Mouse (Mus musculus): ENCODE results near the gene Rnf39. TPM values are rescaled to one million over a fixed set of nuclear protein-coding genes. Genes with fewer than 3 reads are reported as not detected.

Gene Rnf39
- polyA plus RNA-seq, 1 experiment from 2014 or later: 0.13 TPM

GRCm38 (mm10) chr17:36923491-36923890, 19.2 kb upstream of the Rnf39 start:
- Histone ChIP-seq H3K9ac (replicated peaks; ENCODE audit: low read length) (no peak overlapping the region), H3K36me3 (replicated peaks; ENCODE audit: control insufficient read depth, insufficient read depth, low read depth, low read length) (no peaks in the 10 kb centered on the region), H3K27me3 (ENCODE audit: control insufficient read depth, insufficient read depth, low read length) (no peaks in the 10 kb centered on the region), H3K9me3 (replicated peaks; ENCODE audit: control insufficient read depth, low read length) (no peaks in the 10 kb centered on the region), H3K4me3 (ENCODE audit: low read depth, low read length) (no peak overlapping the region), H3K27ac (replicated peaks; ENCODE audit: low read depth, low read length) (no peak overlapping the region), H3K4me2 (ENCODE audit: low read depth, low read length) (no peak overlapping the region), H3K4me1 (ENCODE audit: control insufficient read depth, insufficient read depth, low read length) (no peaks in the 10 kb centered on the region)
- DNase-seq (ENCODE audit: low spot score): no peak
- ATAC-seq (replicated peaks; ENCODE audit: insufficient number of reproducible peaks, low FRiP score, low TSS enrichment, low read depth): no peak
- 67% methylated on average over 4 of the region's 4 CpGs for WGBS

GRCm38 (mm10) chr17:36927496-36928120, 15.1 kb upstream of the Rnf39 start:
- Histone ChIP-seq H3K4me3 (ENCODE audit: low read depth, low read length) (no peak overlapping the region), H3K9ac (replicated peaks; ENCODE audit: low read length) (no peak overlapping the region), H3K27ac (replicated peaks; ENCODE audit: low read depth, low read length) (no peak overlapping the region), H3K27me3 (ENCODE audit: control insufficient read depth, insufficient read depth, low read length) (no peaks in the 10 kb centered on the region), H3K36me3 (replicated peaks; ENCODE audit: control insufficient read depth, insufficient read depth, low read depth, low read length) (no peaks in the 10 kb centered on the region), H3K4me2 (ENCODE audit: low read depth, low read length) (no peak overlapping the region), H3K4me1 (ENCODE audit: control insufficient read depth, insufficient read depth, low read length) (no peaks in the 10 kb centered on the region), H3K9me3 (replicated peaks; ENCODE audit: control insufficient read depth, low read length) (no peaks in the 10 kb centered on the region)
- no peak for ATAC-seq (replicated peaks; ENCODE audit: insufficient number of reproducible peaks, low FRiP score, low TSS enrichment, low read depth)
- no peak for DNase-seq (ENCODE audit: low spot score)
- WGBS: 52% methylated on average over 10 of the region's 10 CpGs

GRCm38 (mm10) chr17:36929236-36929932, 13.3 kb upstream of the Rnf39 start:
- Histone ChIP-seq H3K9ac (replicated peaks; ENCODE audit: low read length) (no peak overlapping the region), H3K27me3 (ENCODE audit: control insufficient read depth, insufficient read depth, low read length) (no peaks in the 10 kb centered on the region), H3K36me3 (replicated peaks; ENCODE audit: control insufficient read depth, insufficient read depth, low read depth, low read length) (no peaks in the 10 kb centered on the region), H3K4me3 (ENCODE audit: low read depth, low read length) (no peak overlapping the region), H3K4me2 (ENCODE audit: low read depth, low read length) (no peak overlapping the region), H3K4me1 (ENCODE audit: control insufficient read depth, insufficient read depth, low read length) (no peaks in the 10 kb centered on the region), H3K27ac (replicated peaks; ENCODE audit: low read depth, low read length) (no peak overlapping the region), H3K9me3 (replicated peaks; ENCODE audit: control insufficient read depth, low read length) (no peaks in the 10 kb centered on the region)
- ATAC-seq (replicated peaks; ENCODE audit: insufficient number of reproducible peaks, low FRiP score, low TSS enrichment, low read depth): no peak
- no peak for DNase-seq (ENCODE audit: low spot score)
- WGBS: 82% methylated on average over 12 of the region's 12 CpGs

DNA sequence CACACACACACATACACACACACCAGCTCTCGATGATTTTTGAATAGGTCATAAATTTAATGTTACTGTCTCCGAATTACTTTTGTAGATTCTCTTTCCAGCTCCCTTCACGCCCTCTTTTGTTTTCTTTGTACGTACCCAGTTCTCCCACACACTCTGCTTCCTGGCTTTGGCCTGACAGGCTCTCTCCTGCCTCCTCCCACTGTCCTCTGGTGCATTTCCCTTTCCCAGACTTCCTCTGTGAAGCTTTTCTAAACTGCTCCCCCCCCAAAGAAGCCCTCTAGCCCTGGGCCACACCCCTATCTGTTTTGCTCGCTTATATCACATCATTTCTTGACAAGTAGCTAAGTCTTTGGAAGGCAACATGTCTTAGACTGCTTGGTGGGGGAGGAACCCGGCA, 12.5 kb upstream of the Rnf39 start:
- Histone ChIP-seq H3K9me3 (replicated peaks; ENCODE audit: control insufficient read depth, low read length) (no peaks in the 10 kb centered on the region), H3K36me3 (replicated peaks; ENCODE audit: control insufficient read depth, insufficient read depth, low read depth, low read length) (no peaks in the 10 kb centered on the region), H3K4me2 (ENCODE audit: low read depth, low read length) (no peak overlapping the region), H3K4me1 (ENCODE audit: control insufficient read depth, insufficient read depth, low read length) (no peaks in the 10 kb centered on the region), H3K4me3 (ENCODE audit: low read depth, low read length) (no peak overlapping the region), H3K9ac (replicated peaks; ENCODE audit: low read length) (no peak overlapping the region), H3K27ac (replicated peaks; ENCODE audit: low read depth, low read length) (no peak overlapping the region), H3K27me3 (ENCODE audit: control insufficient read depth, insufficient read depth, low read length) (no peaks in the 10 kb centered on the region)
- 86% methylated on average over 6 of the region's 6 CpGs for WGBS
- no peak for ATAC-seq (replicated peaks; ENCODE audit: insufficient number of reproducible peaks, low FRiP score, low TSS enrichment, low read depth)
- no peak for DNase-seq (ENCODE audit: low spot score)

DNA sequence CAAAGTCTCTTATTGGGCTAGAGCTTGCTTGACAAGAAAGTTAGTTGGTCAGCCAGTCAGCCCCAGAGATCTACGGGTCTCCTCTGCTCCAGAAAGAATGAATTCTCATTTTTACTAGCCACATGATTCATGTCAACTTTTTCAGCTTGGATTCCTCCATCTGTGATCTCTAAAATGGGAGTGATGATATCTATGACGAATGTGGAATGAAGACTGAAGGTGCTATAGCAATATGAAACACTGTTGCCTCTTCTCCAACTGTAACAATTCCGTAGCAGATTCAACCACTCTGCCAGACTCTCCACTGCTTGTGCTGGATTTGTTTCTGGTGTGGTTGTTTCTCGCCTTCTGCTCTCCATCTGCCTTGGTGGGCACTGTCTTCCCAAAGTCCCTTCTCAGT, 11.6 kb upstream of the Rnf39 start:
- ATAC-seq (replicated peaks; ENCODE audit: insufficient number of reproducible peaks, low FRiP score, low TSS enrichment, low read depth) (no peak), DNase-seq (ENCODE audit: low spot score) (no peak)
- Histone ChIP-seq H3K27ac (replicated peaks; ENCODE audit: low read depth, low read length) (no peak overlapping the region), H3K27me3 (ENCODE audit: control insufficient read depth, insufficient read depth, low read length) (no peaks in the 10 kb centered on the region), H3K9me3 (replicated peaks; ENCODE audit: control insufficient read depth, low read length) (no peaks in the 10 kb centered on the region), H3K4me2 (ENCODE audit: low read depth, low read length) (no peak overlapping the region), H3K9ac (replicated peaks; ENCODE audit: low read length) (no peak overlapping the region), H3K4me1 (ENCODE audit: control insufficient read depth, insufficient read depth, low read length) (no peaks in the 10 kb centered on the region), H3K4me3 (ENCODE audit: low read depth, low read length) (no peak overlapping the region), H3K36me3 (replicated peaks; ENCODE audit: control insufficient read depth, insufficient read depth, low read depth, low read length) (no peaks in the 10 kb centered on the region)
- WGBS: 83% methylated on average over 4 of the region's 4 CpGs

- no peak for DNase-seq (ENCODE audit: low spot score)
- Histone ChIP-seq H3K27me3 (ENCODE audit: control insufficient read depth, insufficient read depth, low read length) (no peaks in the 10 kb centered on the region), H3K4me3 (ENCODE audit: low read depth, low read length) (no peak overlapping the region), H3K4me1 (ENCODE audit: control insufficient read depth, insufficient read depth, low read length) (no peaks in the 10 kb centered on the region), H3K9me3 (replicated peaks; ENCODE audit: control insufficient read depth, low read length) (no peaks in the 10 kb centered on the region), H3K9ac (replicated peaks; ENCODE audit: low read length) (no peak overlapping the region), H3K36me3 (replicated peaks; ENCODE audit: control insufficient read depth, insufficient read depth, low read depth, low read length) (no peaks in the 10 kb centered on the region), H3K27ac (replicated peaks; ENCODE audit: low read depth, low read length) (no peak overlapping the region), H3K4me2 (ENCODE audit: low read depth, low read length) (no peak overlapping the region)
- ATAC-seq (replicated peaks; ENCODE audit: insufficient number of reproducible peaks, low FRiP score, low TSS enrichment, low read depth): no peak
- 47% methylated on average over 2 of the region's 2 CpGs for WGBS
Observed at GRCm38 (mm10) chr17:36931806-36932205, 10.9 kb upstream of the Rnf39 start.

DNA sequence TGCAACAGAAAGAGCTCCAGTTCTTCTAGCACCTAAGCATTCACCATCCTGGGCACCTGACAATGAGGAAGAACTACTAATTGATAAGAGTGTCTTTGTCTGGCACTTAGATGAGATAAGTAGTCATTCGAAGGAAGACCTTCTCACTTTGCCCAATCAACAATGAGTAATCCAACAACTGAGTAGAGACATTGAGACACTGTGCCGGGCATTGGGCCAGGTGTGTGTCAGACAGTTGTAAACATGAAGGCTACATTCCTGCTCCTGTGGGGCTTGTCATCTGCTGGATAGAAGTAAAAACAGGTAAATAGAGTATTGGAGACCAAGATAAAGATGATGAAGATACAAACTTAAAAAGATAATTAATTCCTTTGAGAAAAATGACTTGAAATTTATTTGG, 4.7 kb upstream of the Rnf39 start:
- Histone ChIP-seq H3K9ac (replicated peaks; ENCODE audit: low read length) (no peak overlapping the region), H3K4me2 (ENCODE audit: low read depth, low read length) (no peak overlapping the region), H3K4me3 (ENCODE audit: low read depth, low read length) (no peak overlapping the region), H3K36me3 (replicated peaks; ENCODE audit: control insufficient read depth, insufficient read depth, low read depth, low read length) (no peaks in the 10 kb centered on the region), H3K27ac (replicated peaks; ENCODE audit: low read depth, low read length) (no peak overlapping the region), H3K9me3 (replicated peaks; ENCODE audit: control insufficient read depth, low read length) (no peaks in the 10 kb centered on the region), H3K4me1 (ENCODE audit: control insufficient read depth, insufficient read depth, low read length) (peaks cover 6% of the 10 kb centered on the region), H3K27me3 (ENCODE audit: control insufficient read depth, insufficient read depth, low read length) (peaks cover 13% of the 10 kb centered on the region)
- ATAC-seq (replicated peaks; ENCODE audit: insufficient number of reproducible peaks, low FRiP score, low TSS enrichment, low read depth): no peak
- no peak for DNase-seq (ENCODE audit: low spot score)
- 84% methylated on average over 2 of the region's 2 CpGs for WGBS

DNA sequence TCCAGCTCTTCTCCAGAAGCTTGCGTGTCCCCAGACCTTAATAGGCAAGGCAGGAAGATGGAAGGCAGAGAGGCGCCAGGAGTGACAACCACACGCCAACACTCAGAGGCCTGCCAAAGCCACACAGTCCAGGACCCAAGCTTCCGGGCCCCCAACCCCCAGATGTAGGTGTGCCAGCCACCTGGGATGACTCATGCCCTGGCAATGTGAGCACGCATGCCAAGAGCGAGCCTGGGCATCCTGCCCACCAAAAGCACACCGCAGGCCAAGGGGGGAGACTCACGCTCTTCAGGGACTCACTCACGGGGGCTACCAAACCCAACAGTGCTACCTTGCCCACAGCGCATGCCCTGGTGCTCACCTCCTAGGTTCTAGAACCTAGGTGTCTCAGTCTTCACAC, 327 bp upstream of the Rnf39 start:
- Histone ChIP-seq H3K9me3 (replicated peaks; ENCODE audit: control insufficient read depth, low read length) (no peaks in the 10 kb centered on the region), H3K9ac (replicated peaks; ENCODE audit: low read length) (no peak overlapping the region), H3K27ac (replicated peaks; ENCODE audit: low read depth, low read length) (no peak overlapping the region), H3K4me1 (ENCODE audit: control insufficient read depth, insufficient read depth, low read length) (peaks cover 8% of the 10 kb centered on the region), H3K4me2 (ENCODE audit: low read depth, low read length) (no peak overlapping the region; the same call in 1 of the 2 replicates), H3K36me3 (replicated peaks; ENCODE audit: control insufficient read depth, insufficient read depth, low read depth, low read length) (no peaks in the 10 kb centered on the region), H3K27me3 (ENCODE audit: control insufficient read depth, insufficient read depth, low read length) (peaks cover 41% of the 10 kb centered on the region), H3K4me3 (ENCODE audit: low read depth, low read length) (no peak overlapping the region)
- ATAC-seq (replicated peaks; ENCODE audit: insufficient number of reproducible peaks, low FRiP score, low TSS enrichment, low read depth): no peak
- DNase-seq (ENCODE audit: low spot score): no peak
- WGBS: 60% methylated on average over 10 of the region's 10 CpGs

Measured in embryonic facial prominence, embryonic 11.5 days (tissue).